Mouse (Mus musculus): Measurements from ENCODE around the gene Aym1. TPM values are rescaled to one million over a fixed set of nuclear protein-coding genes. Genes with fewer than 3 reads are reported as not detected.
A peak's percentile ranks its signal among the peaks of the same experiment; 100 is the strongest.
"Not testable (repeated sequence)": the region's sequence is repeated elsewhere in the genome, so short reads cannot be mapped to it uniquely, and the experiment has no call there.

Gene Aym1
- polyA plus RNA-seq, 1 experiment from 2014 or later: not detected

GRCm38 (mm10) chr5:113332899-113333298, 24.2 kb upstream of the Aym1 start:
- no peak for ATAC-seq (ENCODE audit: low FRiP score)
- Histone ChIP-seq H3K9ac (ENCODE audit: low read depth, low read length) (no peak overlapping the region), H3K27ac (ENCODE audit: low read depth, low read length) (no peak overlapping the region), H3K4me2 (replicated peaks; ENCODE audit: low read depth, low read length) (no peak overlapping the region), H3K9me3 (ENCODE audit: control insufficient read depth, low read length) (no peaks in the 10 kb centered on the region), H3K4me3 (ENCODE audit: low read depth, low read length) (no peak overlapping the region), H3K27me3 (ENCODE audit: control insufficient read depth, insufficient read depth, low read length) (peaks cover 44% of the 10 kb centered on the region), H3K4me1 (replicated peaks; ENCODE audit: control insufficient read depth, insufficient read depth, low read length) (peaks cover 4% of the 10 kb centered on the region), H3K36me3 (ENCODE audit: control insufficient read depth, insufficient read depth, low read length) (no peaks in the 10 kb centered on the region)
- 61% methylated on average over 4 of the region's 4 CpGs for WGBS
- DNase-seq (ENCODE audit: low spot score): no peak

GRCm38 (mm10) chr5:113334621-113335530, 22.2 kb upstream of the Aym1 start:
- no peak for ATAC-seq (ENCODE audit: low FRiP score)
- Histone ChIP-seq H3K4me2 (replicated peaks; ENCODE audit: low read depth, low read length) (peak overlapping the region; percentile 47), H3K27me3 (ENCODE audit: control insufficient read depth, insufficient read depth, low read length) (peaks cover 44% of the 10 kb centered on the region), H3K4me1 (replicated peaks; ENCODE audit: control insufficient read depth, insufficient read depth, low read length) (peaks cover 4% of the 10 kb centered on the region), H3K4me3 (ENCODE audit: low read depth, low read length) (peak overlapping the region; percentile 26; the same call in 1 of the 2 replicates), H3K36me3 (ENCODE audit: control insufficient read depth, insufficient read depth, low read length) (no peaks in the 10 kb centered on the region), H3K9ac (ENCODE audit: low read depth, low read length) (peak overlapping the region; percentile 47), H3K27ac (ENCODE audit: low read depth, low read length) (no peak overlapping the region; the same call in 1 of the 2 replicates), H3K9me3 (ENCODE audit: control insufficient read depth, low read length) (no peaks in the 10 kb centered on the region)
- peak; percentile 39 for DNase-seq (ENCODE audit: low spot score)
- 7% methylated on average over 34 of the region's 34 CpGs for WGBS

- no peak overlapping the region; the same call in 1 of the 2 replicates for H3K27ac ChIP-seq (ENCODE audit: low read depth, low read length)
- under 1% methylated on average over 15 of the region's 17 CpGs for WGBS
Observed at GRCm38 (mm10) chr5:113335732-113336131, 21.4 kb upstream of the Aym1 start.

GRCm38 (mm10) chr5:113336281-113336680, 20.8 kb upstream of the Aym1 start:
- no peak overlapping the region for H3K27ac ChIP-seq (ENCODE audit: low read depth, low read length)
- 24% methylated on average over 9 of the region's 9 CpGs for WGBS
- H3K4me1 ChIP-seq (replicated peaks; ENCODE audit: control insufficient read depth, insufficient read depth, low read length): peaks cover 4% of the 10 kb centered on the region
- H3K4me3 ChIP-seq (ENCODE audit: low read depth, low read length): peak overlapping the region; percentile 26; the same call in 1 of the 2 replicates
- no peaks in the 10 kb centered on the region for H3K36me3 ChIP-seq (ENCODE audit: control insufficient read depth, insufficient read depth, low read length)
- H3K4me2 ChIP-seq (replicated peaks; ENCODE audit: low read depth, low read length): no peak overlapping the region; the same call in 1 of the 2 replicates
- ATAC-seq (ENCODE audit: low FRiP score): no peak
- DNase-seq (ENCODE audit: low spot score): no peak
- H3K9ac ChIP-seq (ENCODE audit: low read depth, low read length): no peak overlapping the region
- H3K27me3 ChIP-seq (ENCODE audit: control insufficient read depth, insufficient read depth, low read length): peaks cover 44% of the 10 kb centered on the region
- no peaks in the 10 kb centered on the region for H3K9me3 ChIP-seq (ENCODE audit: control insufficient read depth, low read length)

More at GRCm38 (mm10) chr5:113335732-113336131, 21.4 kb upstream of the Aym1 start:
- no peaks in the 10 kb centered on the region for H3K36me3 ChIP-seq (ENCODE audit: control insufficient read depth, insufficient read depth, low read length)
- DNase-seq (ENCODE audit: low spot score) (peak; percentile 67), ATAC-seq (ENCODE audit: low FRiP score) (no peak)
- H3K9ac ChIP-seq (ENCODE audit: low read depth, low read length): 0 out of 2 replicates have a peak overlapping the region, but pooled peaks have one; percentile 11
- no peaks in the 10 kb centered on the region for H3K9me3 ChIP-seq (ENCODE audit: control insufficient read depth, low read length)
- peaks cover 44% of the 10 kb centered on the region for H3K27me3 ChIP-seq (ENCODE audit: control insufficient read depth, insufficient read depth, low read length)
- peak overlapping the region; percentile 47 for H3K4me2 ChIP-seq (replicated peaks; ENCODE audit: low read depth, low read length)
- peak overlapping the region; percentile 26 for H3K4me3 ChIP-seq (ENCODE audit: low read depth, low read length)
- H3K4me1 ChIP-seq (replicated peaks; ENCODE audit: control insufficient read depth, insufficient read depth, low read length): peaks cover 4% of the 10 kb centered on the region

- no peaks in the 10 kb centered on the region for H3K36me3 ChIP-seq (ENCODE audit: control insufficient read depth, insufficient read depth, low read length)
- no peak overlapping the region for H3K4me2 ChIP-seq (replicated peaks; ENCODE audit: low read depth, low read length)
- no peak overlapping the region for H3K27ac ChIP-seq (ENCODE audit: low read depth, low read length)
- no peak for ATAC-seq (ENCODE audit: low FRiP score)
- H3K9ac ChIP-seq (ENCODE audit: low read depth, low read length): no peak overlapping the region
- 31% methylated on average over 16 of the region's 16 CpGs for WGBS
- H3K4me1 ChIP-seq (replicated peaks; ENCODE audit: control insufficient read depth, insufficient read depth, low read length): peaks cover 14% of the 10 kb centered on the region; the same call in 1 of the 2 replicates
- no peaks in the 10 kb centered on the region for H3K9me3 ChIP-seq (ENCODE audit: control insufficient read depth, low read length)
- peaks cover 51% of the 10 kb centered on the region for H3K27me3 ChIP-seq (ENCODE audit: control insufficient read depth, insufficient read depth, low read length)
- no peak for DNase-seq (ENCODE audit: low spot score)
- H3K4me3 ChIP-seq (ENCODE audit: low read depth, low read length): no peak overlapping the region
Observed at GRCm38 (mm10) chr5:113344635-113345386, 12.3 kb upstream of the Aym1 start.

- ATAC-seq (ENCODE audit: low FRiP score) (no peak), DNase-seq (ENCODE audit: low spot score) (no peak)
- no peaks in the 10 kb centered on the region for H3K9me3 ChIP-seq (ENCODE audit: control insufficient read depth, low read length)
- H3K27me3 ChIP-seq (ENCODE audit: control insufficient read depth, insufficient read depth, low read length): peaks cover 59% of the 10 kb centered on the region
- no peak overlapping the region for H3K9ac ChIP-seq (ENCODE audit: low read depth, low read length)
- WGBS: 7% methylated on average over 11 of the region's 11 CpGs
- peaks cover 15% of the 10 kb centered on the region; the same call in 1 of the 2 replicates for H3K4me1 ChIP-seq (replicated peaks; ENCODE audit: control insufficient read depth, insufficient read depth, low read length)
- no peak overlapping the region for H3K4me2 ChIP-seq (replicated peaks; ENCODE audit: low read depth, low read length)
- H3K27ac ChIP-seq (ENCODE audit: low read depth, low read length): no peak overlapping the region
- no peaks in the 10 kb centered on the region for H3K36me3 ChIP-seq (ENCODE audit: control insufficient read depth, insufficient read depth, low read length)
- H3K4me3 ChIP-seq (ENCODE audit: low read depth, low read length): no peak overlapping the region
Observed at GRCm38 (mm10) chr5:113345781-113346180, 11.3 kb upstream of the Aym1 start.

- H3K9ac ChIP-seq (ENCODE audit: low read depth, low read length); ATAC-seq (ENCODE audit: low FRiP score); DNase-seq (ENCODE audit: low spot score); H3K4me2 ChIP-seq (replicated peaks; ENCODE audit: low read depth, low read length); H3K4me3 ChIP-seq (ENCODE audit: low read depth, low read length); H3K9me3 ChIP-seq (ENCODE audit: control insufficient read depth, low read length); H3K36me3 ChIP-seq (ENCODE audit: control insufficient read depth, insufficient read depth, low read length); H3K27ac ChIP-seq (ENCODE audit: low read depth, low read length): not testable (repeated sequence)
- H3K4me1 ChIP-seq (replicated peaks; ENCODE audit: control insufficient read depth, insufficient read depth, low read length): peaks cover 15% of the 10 kb centered on the region
- 42% methylated on average over 6 of the region's 6 CpGs for WGBS
- H3K27me3 ChIP-seq (ENCODE audit: control insufficient read depth, insufficient read depth, low read length): peaks cover 58% of the 10 kb centered on the region
Observed at GRCm38 (mm10) chr5:113346651-113347050, 10.4 kb upstream of the Aym1 start.

GRCm38 (mm10) chr5:113347593-113347992, 9.5 kb upstream of the Aym1 start:
- no peak for DNase-seq (ENCODE audit: low spot score)
- H3K4me2 ChIP-seq (replicated peaks; ENCODE audit: low read depth, low read length): no peak overlapping the region

More at GRCm38 (mm10) chr5:113347593-113347992, 9.5 kb upstream of the Aym1 start:
- peaks cover 15% of the 10 kb centered on the region for H3K4me1 ChIP-seq (replicated peaks; ENCODE audit: control insufficient read depth, insufficient read depth, low read length)
- no peak overlapping the region for H3K4me3 ChIP-seq (ENCODE audit: low read depth, low read length)
- no peaks in the 10 kb centered on the region for H3K9me3 ChIP-seq (ENCODE audit: control insufficient read depth, low read length)
- ATAC-seq (ENCODE audit: low FRiP score): no peak
- H3K36me3 ChIP-seq (ENCODE audit: control insufficient read depth, insufficient read depth, low read length): no peaks in the 10 kb centered on the region
- H3K9ac ChIP-seq (ENCODE audit: low read depth, low read length): no peak overlapping the region
- 30% methylated on average over 12 of the region's 12 CpGs for WGBS
- H3K27me3 ChIP-seq (ENCODE audit: control insufficient read depth, insufficient read depth, low read length): peaks cover 58% of the 10 kb centered on the region
- no peak overlapping the region for H3K27ac ChIP-seq (ENCODE audit: low read depth, low read length)
